Mouse (Mus musculus) lung, adult 18-20 months (tissue): Measurements from ENCODE around the gene Plxnb3.

ENCODE experiments used
- DNase-seq, 2 experiments: peaks; one replicate each; pipeline ENCODE4 v3.0.0; 2022; ENCODE audit warnings: mixed read lengths in 2 of 2

Gene Plxnb3

GRCm38 (mm10) chrX:73786364-73787224 lies 29.7 kb downstream of the Plxnb3 start, which contains the start of the genes Idh3g and Ssr4:
Gene Idh3g, minus strand, starts transcription at chrX:73786897.
Gene Ssr4, plus strand, starts transcription at chrX:73787028.
- DNase-seq: peak; percentile 95

GRCm38 (mm10) chrX:73787225-73787558 lies 30.3 kb downstream of the Plxnb3 start:
- no peak for DNase-seq

GRCm38 (mm10) chrX:73788501-73788900 lies 31.6 kb downstream of the Plxnb3 start:
- DNase-seq: no peak

- no peak for DNase-seq
These were observed 36.1 kb downstream of the Plxnb3 start for GRCm38 (mm10) chrX:73793039-73793438.

- no peak for DNase-seq
These were observed 36.6 kb downstream of the Plxnb3 start for GRCm38 (mm10) chrX:73793505-73793904.

- no peak for DNase-seq
These were observed 40.6 kb downstream of the Plxnb3 start for GRCm38 (mm10) chrX:73797511-73797910.

GRCm38 (mm10) chrX:73798502-73798901 lies 41.6 kb downstream of the Plxnb3 start:
- peak; percentile 56 to 67 for DNase-seq

GRCm38 (mm10) chrX:73805814-73806213 lies 48.9 kb downstream of the Plxnb3 start:
- DNase-seq: no peak

GRCm38 (mm10) chrX:73815072-73815471 lies 58.2 kb downstream of the Plxnb3 start:
- no peak for DNase-seq

GRCm38 (mm10) chrX:73816596-73817314 lies 59.9 kb downstream of the Plxnb3 start:
- no peak for DNase-seq
